Mouse (Mus musculus): ENCODE results near the gene Pcif1. TPM values are rescaled to one million over a fixed set of nuclear protein-coding genes. Genes with fewer than 3 reads are reported as not detected.
A peak's percentile ranks its signal among the peaks of the same experiment; 100 is the strongest.
"Not testable (repeated sequence)": the region's sequence is repeated elsewhere in the genome, so short reads cannot be mapped to it uniquely, and the experiment has no call there.

The Pcif1 gene
- polyA plus RNA-seq, 2 experiments = 40.5 to 66.4 TPM

GRCm38 (mm10) chr2:164834531-164834930, 44.6 kb upstream of the Pcif1 start:
- DNase-seq (ENCODE audit: low spot score) (no peak), ATAC-seq (ENCODE audit: low FRiP score, low read depth) (no peak)
- H3K4me2 ChIP-seq (replicated peaks; ENCODE audit: low read depth, low read length, severe bottlenecking) = peak overlapping the region; percentile 97
- peak overlapping the region; percentile 74 for H3K4me3 ChIP-seq (replicated peaks; ENCODE audit: low read length)
- no peaks in the 10 kb centered on the region for H3K27me3 ChIP-seq (ENCODE audit: control insufficient read depth, insufficient read depth, low read length)
- TF ChIP-seq POLR2A (IDR thresholded peaks at IDR 0.05; ENCODE audit: borderline replicate concordance, extremely low read depth, insufficient read depth, insufficient read length) = no peak
- 45% methylated on average over 8 of the region's 8 CpGs for whole genome bisulfite sequencing
- peak overlapping the region; percentile 74 for H3K9ac ChIP-seq (ENCODE audit: low read depth, low read length, severe bottlenecking)
- H3K36me3 ChIP-seq (ENCODE audit: control insufficient read depth, insufficient read depth, low read length) = peaks cover 26% of the 10 kb centered on the region
- H3K4me1 ChIP-seq (ENCODE audit: control insufficient read depth, insufficient read depth, low read length) = peaks cover 12% of the 10 kb centered on the region
- H3K9me3 ChIP-seq (ENCODE audit: control insufficient read depth, low read length) = no peaks in the 10 kb centered on the region
- H3K27ac ChIP-seq (replicated peaks; ENCODE audit: low read depth, low read length) = no peak overlapping the region

DNA sequence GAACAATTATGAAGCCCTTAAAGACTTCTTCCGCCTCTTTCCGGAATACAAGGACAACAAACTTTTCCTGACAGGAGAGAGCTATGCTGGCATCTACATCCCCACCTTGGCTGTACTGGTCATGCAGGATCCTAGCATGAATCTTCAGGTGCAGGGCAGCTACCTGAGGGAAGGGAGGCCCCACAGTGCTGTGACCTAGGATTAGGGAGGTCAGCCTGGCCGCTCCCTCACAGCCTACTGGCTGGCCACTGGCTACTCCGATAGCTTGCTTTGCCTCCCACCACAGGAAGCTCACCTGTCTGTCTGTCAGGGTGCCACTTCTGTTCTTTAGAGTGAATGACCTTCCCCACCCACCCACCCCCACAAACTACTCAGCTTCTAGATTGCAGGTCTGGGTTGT, 43.9 kb upstream of the Pcif1 start:
- H3K9ac ChIP-seq (ENCODE audit: low read depth, low read length, severe bottlenecking) = no peak overlapping the region
- peaks cover 32% of the 10 kb centered on the region for H3K36me3 ChIP-seq (ENCODE audit: control insufficient read depth, insufficient read depth, low read length)
- H3K27me3 ChIP-seq (ENCODE audit: control insufficient read depth, insufficient read depth, low read length) = no peaks in the 10 kb centered on the region
- no peak for ATAC-seq (ENCODE audit: low FRiP score, low read depth)
- H3K4me1 ChIP-seq (ENCODE audit: control insufficient read depth, insufficient read depth, low read length) = peaks cover 12% of the 10 kb centered on the region
- DNase-seq (ENCODE audit: low spot score) = no peak
- H3K27ac ChIP-seq (replicated peaks; ENCODE audit: low read depth, low read length) = no peak overlapping the region
- 98% methylated on average over 4 of the region's 4 CpGs for WGBS
- TF ChIP-seq POLR2A (IDR thresholded peaks at IDR 0.05; ENCODE audit: borderline replicate concordance, extremely low read depth, insufficient read depth, insufficient read length) = no peak
- no peak overlapping the region for H3K4me3 ChIP-seq (replicated peaks; ENCODE audit: low read length)
- H3K4me2 ChIP-seq (replicated peaks; ENCODE audit: low read depth, low read length, severe bottlenecking) = no peak overlapping the region
- H3K9me3 ChIP-seq (ENCODE audit: control insufficient read depth, low read length) = no peaks in the 10 kb centered on the region

- no peak overlapping the region for H3K4me2 ChIP-seq (replicated peaks; ENCODE audit: low read depth, low read length, severe bottlenecking)
- H3K36me3 ChIP-seq (ENCODE audit: control insufficient read depth, insufficient read depth, low read length) = no peaks in the 10 kb centered on the region
- no peak overlapping the region for H3K9ac ChIP-seq (ENCODE audit: low read depth, low read length, severe bottlenecking)
- H3K27ac ChIP-seq (replicated peaks; ENCODE audit: low read depth, low read length) = no peak overlapping the region
- H3K9me3 ChIP-seq (ENCODE audit: control insufficient read depth, low read length) = no peaks in the 10 kb centered on the region
- H3K4me3 ChIP-seq (replicated peaks; ENCODE audit: low read length) = no peak overlapping the region
- TF ChIP-seq POLR2A (IDR thresholded peaks at IDR 0.05; ENCODE audit: borderline replicate concordance, extremely low read depth, insufficient read depth, insufficient read length) = no peak
- no peaks in the 10 kb centered on the region for H3K27me3 ChIP-seq (ENCODE audit: control insufficient read depth, insufficient read depth, low read length)
- no peak for ATAC-seq (ENCODE audit: low FRiP score, low read depth)
- no peaks in the 10 kb centered on the region for H3K4me1 ChIP-seq (ENCODE audit: control insufficient read depth, insufficient read depth, low read length)
- WGBS = 51% methylated on average over 3 of the region's 3 CpGs
- no peak for DNase-seq (ENCODE audit: low spot score)
These were observed 33.3 kb upstream of the Pcif1 start for GRCm38 (mm10) chr2:164845782-164846181.

- Histone ChIP-seq H3K27me3 (ENCODE audit: control insufficient read depth, insufficient read depth, low read length) (peaks cover 4% of the 10 kb centered on the region), H3K27ac (replicated peaks; ENCODE audit: low read depth, low read length) (no peak overlapping the region), H3K4me1 (ENCODE audit: control insufficient read depth, insufficient read depth, low read length) (no peaks in the 10 kb centered on the region), H3K36me3 (ENCODE audit: control insufficient read depth, insufficient read depth, low read length) (no peaks in the 10 kb centered on the region), H3K4me2 (replicated peaks; ENCODE audit: low read depth, low read length, severe bottlenecking) (no peak overlapping the region), H3K9ac (ENCODE audit: low read depth, low read length, severe bottlenecking) (no peak overlapping the region), H3K9me3 (ENCODE audit: control insufficient read depth, low read length) (no peaks in the 10 kb centered on the region), H3K4me3 (replicated peaks; ENCODE audit: low read length) (no peak overlapping the region)
- ATAC-seq (ENCODE audit: low FRiP score, low read depth) (no peak), DNase-seq (ENCODE audit: low spot score) (no peak)
- no peak for TF ChIP-seq POLR2A (IDR thresholded peaks at IDR 0.05; ENCODE audit: borderline replicate concordance, extremely low read depth, insufficient read depth, insufficient read length)
- 85% methylated on average over 8 of the region's 8 CpGs for WGBS
These were observed 29.0 kb upstream of the Pcif1 start for GRCm38 (mm10) chr2:164850061-164850460.

DNA sequence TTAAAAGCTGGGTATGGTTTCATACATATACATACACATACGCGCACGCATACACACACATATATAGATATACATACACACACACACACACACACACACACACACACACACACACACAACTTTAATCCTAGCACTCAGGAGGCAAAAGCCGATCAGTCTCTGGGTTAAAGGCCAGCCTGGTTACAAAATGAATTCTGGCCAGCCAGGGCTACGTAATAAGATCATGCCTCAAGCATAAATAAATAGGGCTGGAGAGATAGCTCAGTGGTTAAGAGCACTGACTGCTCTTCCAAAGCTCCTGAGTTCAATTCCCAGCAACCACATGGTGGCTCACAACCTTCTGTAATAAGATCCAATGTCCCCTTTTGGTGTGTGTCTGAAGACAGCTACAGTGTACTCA, 23.5 kb upstream of the Pcif1 start:
- not testable (repeated sequence) for ATAC-seq (ENCODE audit: low FRiP score, low read depth); H3K4me2 ChIP-seq (replicated peaks; ENCODE audit: low read depth, low read length, severe bottlenecking); H3K27ac ChIP-seq (replicated peaks; ENCODE audit: low read depth, low read length); H3K4me3 ChIP-seq (replicated peaks; ENCODE audit: low read length); DNase-seq (ENCODE audit: low spot score); H3K9ac ChIP-seq (ENCODE audit: low read depth, low read length, severe bottlenecking); H3K36me3 ChIP-seq (ENCODE audit: control insufficient read depth, insufficient read depth, low read length); H3K9me3 ChIP-seq (ENCODE audit: control insufficient read depth, low read length)
- Histone ChIP-seq H3K27me3 (ENCODE audit: control insufficient read depth, insufficient read depth, low read length) (peaks cover 41% of the 10 kb centered on the region), H3K4me1 (ENCODE audit: control insufficient read depth, insufficient read depth, low read length) (peaks cover 10% of the 10 kb centered on the region; the same call in 1 of the 2 replicates)
- 86% methylated on average over 5 of the region's 5 CpGs for WGBS
